Comparison of ENCODE assay signal across 7 mouse cellular contexts in genomic region chr12:104557761-104558160, GRCm38 (mm10).
DNase-seq lines count a peak whose midpoint lies in the region; ATAC-seq lines count a peak whose summit lies in the region.

No protein-coding gene starts in this region.

- no peaks in the 10 kb centered on the region for H3K27me3 ChIP-seq in intestine, embryonic 16.5 days (replicated peaks; ENCODE audit: control insufficient read depth, insufficient read depth, low read length)

- no peak overlapping the region for H3K9ac ChIP-seq in intestine, embryonic 16.5 days (ENCODE audit: low read depth, low read length)

- no peak overlapping the region for H3K4me3 ChIP-seq in intestine, embryonic 16.5 days (ENCODE audit: low read length)

- no peaks in the 10 kb centered on the region for H3K36me3 ChIP-seq in intestine, embryonic 16.5 days (ENCODE audit: control insufficient read depth, insufficient read depth, low read length)

- WGBS in intestine, embryonic 16.5 days, result 40% methylated on average over 4 of the region's 4 CpGs

- peak; percentile 20 for DNase-seq in 3T3-L1 (ENCODE audit: low read depth, low spot score)
- DNase-seq in adrenal gland, adult 8-10 months, result peak; percentile 23
- peak; percentile 38 to 65 for DNase-seq in frontal cortex, adult 2 months (ENCODE audit: extremely low spot score in 1 of 2, low spot score in 1 of 2)
- peak; percentile 39 to 59 for DNase-seq in right cerebral cortex, adult 2 months (ENCODE audit: low spot score in 2 of 2)
- DNase-seq in urinary bladder, adult 2 months (ENCODE audit: low spot score), result no peak
- no peak for DNase-seq in kidney, adult 8-10 months

- H3K4me2 ChIP-seq in intestine, embryonic 16.5 days (ENCODE audit: low read depth, low read length), result no peak overlapping the region

- H3K27ac ChIP-seq in intestine, embryonic 16.5 days (ENCODE audit: low read length), result no peak overlapping the region

- peak; percentile 44; the same call in 1 of the 2 replicates for ATAC-seq in intestine, embryonic 16.5 days

- no peaks in the 10 kb centered on the region; the same call in 1 of the 2 replicates for H3K4me1 ChIP-seq in intestine, embryonic 16.5 days (ENCODE audit: control insufficient read depth, insufficient read depth, low read length)

- no peaks in the 10 kb centered on the region for H3K9me3 ChIP-seq in intestine, embryonic 16.5 days (ENCODE audit: control insufficient read depth, low read length)

Comparison
In these comparisons a context has a peak if more than half of its experiments do, and no peak if none do; other contexts are left out.
1. DNase-seq: peak in 3T3-L1 (single experiment), adrenal gland, adult 8-10 months (single experiment), frontal cortex, adult 2 months (2 of 2) and right cerebral cortex, adult 2 months (2 of 2); none in urinary bladder, adult 2 months (single experiment) and kidney, adult 8-10 months (0 of 2).